Mouse (Mus musculus) mature B cell (primary cell): Measurements from ENCODE around the gene Zkscan5.
"Not testable (repeated sequence)": the region's sequence is repeated elsewhere in the genome, so short reads cannot be mapped to it uniquely, and the experiment has no call there.

Experiments used
- in situ Hi-C: fragments of 300-500 bp; cut with MboI; formaldehyde crosslinking; loops from 2 replicates; pipeline ENCODE4 v1.14.3; 2019

Zkscan5 gene

DNA sequence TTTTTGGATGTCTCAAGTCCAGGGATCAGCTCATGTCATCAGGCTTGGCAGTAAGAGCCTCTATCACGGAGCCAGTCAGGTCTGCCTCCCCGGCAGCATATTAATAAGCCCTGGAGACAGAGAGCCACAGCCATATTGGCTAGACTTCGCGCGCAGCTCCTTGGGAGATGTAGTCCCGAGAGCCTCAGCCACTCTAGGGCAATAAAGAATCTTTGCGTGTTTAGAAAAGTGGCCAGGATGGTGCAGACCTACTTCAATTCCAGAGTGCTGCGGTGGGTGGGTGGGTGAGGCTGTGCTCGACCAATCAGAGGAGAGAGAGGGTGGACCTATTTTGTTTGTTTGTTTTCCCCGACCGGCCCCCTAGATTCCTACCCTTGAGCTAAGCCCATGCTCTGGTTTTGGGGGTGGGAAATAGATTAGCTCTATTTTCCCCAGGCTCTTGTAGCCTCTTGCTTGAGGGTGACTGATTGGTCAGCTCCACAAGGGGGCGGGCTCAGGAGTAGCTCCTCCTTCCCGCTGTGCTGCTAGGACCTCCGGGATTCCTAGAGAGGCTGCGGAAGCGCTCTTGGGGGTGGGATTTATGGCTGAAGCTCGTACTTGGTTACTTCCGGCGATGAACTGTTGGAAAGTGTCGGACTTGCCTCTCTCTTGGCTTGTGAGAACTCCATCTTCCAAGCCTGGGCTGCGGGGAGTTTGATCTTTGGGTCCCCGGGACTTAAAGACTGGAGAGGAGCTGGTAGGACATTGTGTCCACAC lies at the start of gene Zkscan5:
Gene Zkscan5, plus strand, starts transcription at position 627 of the 756 bp plus-strand sequence.
- in situ Hi-C loops: no loop called here

DNA sequence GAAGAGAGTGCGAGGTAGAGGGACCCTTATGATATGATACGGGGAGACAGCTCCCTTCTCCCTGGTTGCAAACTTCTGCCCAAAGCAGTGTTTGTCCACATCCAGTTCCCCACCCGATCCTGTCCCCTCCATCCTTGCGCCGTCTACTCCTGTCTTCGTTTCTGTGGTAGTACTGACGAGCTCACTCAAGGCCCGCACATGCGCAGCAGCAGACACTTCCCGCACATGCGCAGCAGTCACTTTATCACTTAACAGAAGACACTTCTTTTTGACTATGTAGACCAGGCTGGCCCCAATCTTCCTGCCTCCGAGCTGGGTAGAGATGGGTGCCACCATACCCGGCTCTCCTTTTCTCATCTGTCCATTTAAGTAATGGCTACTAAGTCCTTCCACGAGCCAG lies 43.0 kb upstream of the Zkscan5 start:
- in situ Hi-C loops: no loop called here

DNA sequence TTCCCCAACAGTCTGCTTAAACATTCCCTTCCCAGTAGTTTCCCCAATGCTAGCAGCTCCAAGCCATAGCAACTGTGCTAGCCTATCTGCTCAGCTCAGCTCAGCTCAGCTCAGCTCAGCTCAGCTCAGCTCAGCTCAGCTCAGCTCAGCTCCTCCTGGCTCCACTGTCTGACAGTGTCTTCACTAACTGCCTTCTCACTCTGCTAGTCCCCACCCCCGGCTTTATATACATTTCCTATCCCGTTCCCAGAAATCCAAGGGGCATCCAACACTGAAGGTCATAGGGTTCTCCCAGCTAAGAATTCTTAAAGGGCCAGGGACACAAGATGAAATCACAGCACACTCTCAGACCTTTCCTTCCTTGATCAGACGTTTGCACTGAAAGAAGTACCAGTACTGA lies 39.7 kb upstream of the Zkscan5 start:
- in situ Hi-C loops: no loop called here

DNA sequence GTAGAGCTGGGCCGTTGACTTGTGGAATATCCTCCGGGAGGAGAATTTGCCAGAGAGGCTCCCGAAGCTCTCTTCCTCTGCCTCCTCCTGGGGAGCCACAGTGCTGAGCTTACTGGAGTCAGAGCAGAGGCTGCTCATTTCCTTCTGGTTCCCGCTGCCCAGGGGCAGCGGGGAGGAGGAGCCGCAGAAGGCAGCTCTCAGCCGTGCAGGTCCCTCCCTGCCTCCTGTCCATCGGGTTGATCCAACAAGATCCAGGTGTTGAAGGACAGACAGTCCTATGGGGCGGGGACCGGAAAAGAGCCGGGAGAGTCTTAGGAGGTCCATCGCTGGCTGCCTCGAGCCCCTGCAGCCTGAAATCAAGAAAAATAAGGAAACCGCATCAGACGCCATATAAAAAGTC lies 39.2 kb upstream of the Zkscan5 start:
- in situ Hi-C loops: no loop called here

DNA sequence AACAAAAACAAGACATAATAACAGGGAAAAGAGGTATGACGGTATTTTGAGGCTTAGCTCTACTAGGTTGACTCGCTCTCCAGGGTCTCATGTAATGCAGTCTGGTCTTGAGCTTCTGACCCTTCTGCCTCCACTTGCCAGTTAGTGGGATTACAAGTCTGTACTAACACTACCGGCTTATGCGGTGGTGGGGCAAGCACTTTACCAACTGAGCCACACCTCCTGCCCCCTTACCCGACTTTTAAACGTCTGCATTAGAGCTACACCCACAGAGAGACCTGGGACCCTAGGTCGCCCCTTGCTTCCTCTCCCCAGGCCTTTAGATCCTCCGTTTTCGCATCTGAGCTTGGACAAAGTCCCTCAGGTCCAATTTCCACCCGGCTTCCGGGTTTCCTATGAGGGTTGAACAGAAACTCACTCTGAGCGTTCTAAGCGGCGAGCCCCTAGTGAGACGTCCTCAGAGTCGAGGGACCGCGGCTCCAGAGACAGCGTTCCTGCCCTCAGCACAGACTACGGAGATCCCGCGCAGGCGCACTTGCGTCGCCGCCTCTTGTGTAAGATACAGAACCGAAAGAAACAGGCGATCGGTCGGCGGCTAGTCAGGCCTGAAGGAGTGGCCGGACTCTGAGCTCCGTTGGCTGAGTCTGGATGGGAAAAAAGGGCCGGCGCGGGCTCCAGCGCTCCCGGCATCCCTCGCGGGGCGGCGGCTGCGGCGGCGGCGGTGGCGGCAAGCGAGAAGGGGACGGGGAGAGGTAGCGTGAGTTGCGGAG lies 37.6 kb upstream of the Zkscan5 start, which contains the start of the genes Ptcd1 and Cpsf4:
Gene Ptcd1, minus strand, starts transcription at position 573 of the 770 bp plus-strand sequence.
Gene Cpsf4, plus strand, starts transcription at position 678 of the 770 bp plus-strand sequence.
- in situ Hi-C loops: no loop called here

DNA sequence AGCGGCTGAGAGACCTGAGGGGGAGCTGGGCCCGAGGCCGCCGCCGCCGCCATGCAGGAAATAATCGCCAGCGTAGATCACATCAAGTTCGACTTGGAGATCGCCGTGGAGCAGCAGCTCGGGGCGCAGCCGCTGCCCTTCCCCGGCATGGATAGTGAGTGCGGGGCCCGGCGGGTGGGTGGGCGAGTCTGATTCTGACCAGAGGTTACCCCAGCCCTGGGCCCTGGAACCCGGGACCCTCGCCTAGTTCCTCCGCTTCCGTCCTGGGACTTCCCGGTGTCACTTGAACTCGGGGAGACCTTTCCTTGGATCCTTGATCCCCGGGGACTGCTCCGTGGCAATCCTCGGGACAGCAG lies 37.1 kb upstream of the Zkscan5 start:
- in situ Hi-C loops: no loop called here

DNA sequence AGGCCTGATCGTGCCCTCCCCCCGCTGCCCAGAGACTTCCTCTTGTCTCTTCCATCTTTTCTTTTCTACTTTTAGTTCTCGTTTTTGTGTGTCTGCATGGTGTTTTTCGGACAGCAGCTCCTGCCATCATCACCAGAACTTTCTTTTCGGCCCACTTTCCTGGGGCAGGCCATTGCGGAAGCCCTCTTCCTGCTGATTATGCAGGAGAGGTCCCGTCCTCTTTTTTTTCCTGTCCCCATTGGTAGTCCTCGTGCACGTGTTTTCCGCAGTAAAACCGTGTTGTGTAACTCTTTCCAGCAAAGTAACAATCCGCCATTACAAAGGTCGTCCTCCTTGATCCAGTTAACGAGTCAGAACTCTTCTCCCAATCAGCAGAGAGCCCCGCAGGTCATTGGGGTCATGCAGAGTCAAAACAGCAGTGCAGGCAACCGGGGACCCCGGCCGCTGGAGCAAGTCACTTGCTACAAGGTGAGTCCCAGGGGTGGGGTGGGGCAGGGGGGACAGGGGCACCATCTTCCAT lies 25.8 kb upstream of the Zkscan5 start:
- in situ Hi-C loops: no loop called here

DNA sequence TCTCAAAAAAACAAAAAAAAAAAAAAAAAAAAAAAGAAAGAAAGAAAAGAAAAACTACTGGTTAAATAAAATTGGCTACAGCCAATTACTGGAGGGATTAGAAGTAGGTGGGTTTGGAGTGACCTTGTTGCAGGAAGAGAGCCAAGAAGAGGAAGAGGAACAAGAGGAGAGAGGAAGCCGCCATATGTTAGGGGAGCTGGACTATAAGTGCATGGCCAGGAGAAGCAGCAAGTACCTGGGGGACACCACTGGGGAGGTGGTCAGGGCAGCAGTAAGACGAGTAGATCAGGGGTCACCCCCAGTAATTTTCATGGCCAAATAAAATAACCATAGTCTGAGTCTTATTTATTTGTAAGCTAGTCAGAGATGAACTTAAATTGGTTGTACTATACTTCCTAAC lies 19.1 kb upstream of the Zkscan5 start:
- in situ Hi-C loops: no loop called here

DNA sequence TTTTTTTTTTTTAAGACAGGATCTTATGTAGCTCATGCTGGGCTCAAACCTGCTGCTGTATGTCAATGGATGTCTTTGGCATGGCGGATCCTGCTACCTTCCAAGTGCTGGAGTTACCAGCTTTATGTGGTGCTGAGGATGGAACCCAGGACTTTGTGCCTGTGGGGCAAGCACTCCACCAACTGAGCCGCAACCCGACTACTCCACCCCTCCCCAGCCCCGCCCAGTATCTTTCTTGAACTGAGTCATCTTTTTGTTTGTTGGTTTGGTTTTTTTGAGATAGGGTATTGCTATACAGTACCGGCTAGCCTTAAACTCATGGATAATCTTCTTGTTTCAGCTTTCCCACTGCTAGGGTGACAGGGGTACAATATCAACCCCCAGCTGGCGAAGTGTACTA lies 14.9 kb upstream of the Zkscan5 start:
- in situ Hi-C loops: no loop called here

DNA sequence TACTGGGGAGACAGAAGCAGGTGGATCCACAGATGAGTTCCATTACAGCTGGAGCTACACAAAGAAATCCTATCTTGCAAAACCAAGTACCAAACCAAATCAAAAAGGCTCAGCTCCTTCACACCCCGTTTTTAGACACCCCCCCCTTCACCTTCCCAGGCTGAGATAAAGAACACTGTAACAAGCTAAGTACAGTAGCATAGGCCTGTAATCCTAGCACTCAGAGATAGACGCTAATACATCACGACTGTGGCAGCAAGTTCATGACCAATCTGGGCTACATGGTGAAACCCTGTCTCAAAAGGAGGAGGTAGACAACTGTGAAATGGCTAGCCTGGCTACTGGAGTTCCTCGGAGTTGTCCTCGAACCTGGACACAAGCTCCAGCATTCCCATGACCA lies 14.0 kb upstream of the Zkscan5 start:
- in situ Hi-C loops: no loop called here

DNA sequence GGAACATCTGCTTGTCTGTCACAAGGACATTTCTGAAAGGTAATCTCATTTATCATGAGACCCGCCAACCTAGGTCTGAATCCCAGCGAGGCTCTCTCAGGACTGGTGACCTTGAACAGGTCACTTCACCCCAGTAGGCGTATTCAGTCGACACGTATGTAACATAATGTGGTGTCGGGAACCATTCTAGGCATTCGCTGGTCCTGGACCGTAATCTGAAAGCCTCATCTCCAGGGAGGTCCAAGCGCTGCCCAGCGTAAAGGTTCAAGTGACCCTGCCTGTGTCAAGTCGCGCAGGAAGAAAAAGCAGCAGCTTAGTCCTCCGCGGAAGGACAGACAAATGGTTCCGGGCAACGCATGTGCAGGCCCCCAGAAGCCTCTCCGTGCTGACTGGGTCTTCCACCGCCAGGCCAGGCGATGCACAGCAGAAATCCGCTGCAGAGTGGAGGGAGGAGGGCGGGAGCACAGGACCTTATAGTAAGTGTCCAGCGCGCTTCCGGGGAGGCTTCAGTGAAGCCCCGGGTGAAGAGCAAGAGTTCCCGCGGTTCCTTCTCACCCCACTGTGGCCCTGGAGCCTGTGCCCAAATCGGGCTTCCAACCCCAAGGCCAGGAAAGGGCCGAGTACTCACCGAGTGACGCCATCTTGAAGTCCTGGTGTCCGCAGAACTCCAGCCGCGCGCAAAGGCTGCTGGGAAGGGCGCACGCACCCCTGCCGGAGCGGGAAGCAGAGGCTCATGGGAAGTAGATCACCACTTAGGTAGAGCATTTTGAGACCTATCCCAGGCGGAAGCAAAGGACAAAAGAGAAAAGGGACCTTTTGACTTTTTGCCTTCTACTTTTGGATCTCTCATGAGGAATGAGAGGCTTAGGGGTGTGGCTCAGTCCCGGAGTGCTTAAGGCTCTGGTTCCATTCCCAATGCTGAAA lies 13.2 kb upstream of the Zkscan5 start:
- in situ Hi-C loops: no loop called here

DNA sequence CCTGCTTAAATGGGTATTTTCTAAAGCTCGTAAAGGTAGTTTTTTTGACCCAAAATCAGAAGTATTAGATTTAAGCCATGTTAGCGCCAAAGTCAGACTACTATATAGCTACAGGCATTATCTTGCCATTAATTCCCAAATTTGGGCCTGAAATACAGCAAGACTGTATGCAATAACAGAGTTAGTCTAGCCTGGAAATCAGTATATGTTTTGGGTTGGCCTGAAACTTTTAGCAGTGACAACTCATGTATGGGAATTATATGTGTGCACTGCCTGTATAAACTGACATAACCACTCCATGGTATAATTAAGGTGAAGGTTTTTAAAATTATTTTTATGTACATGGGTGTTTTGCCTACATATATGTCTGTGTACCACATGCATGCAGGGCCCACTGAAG lies 12.4 kb upstream of the Zkscan5 start, which contains the start of gene Atp5j2:
Gene Atp5j2, minus strand, starts transcription at position 101 of the 400 bp plus-strand sequence.
- in situ Hi-C loops: no loop called here

DNA sequence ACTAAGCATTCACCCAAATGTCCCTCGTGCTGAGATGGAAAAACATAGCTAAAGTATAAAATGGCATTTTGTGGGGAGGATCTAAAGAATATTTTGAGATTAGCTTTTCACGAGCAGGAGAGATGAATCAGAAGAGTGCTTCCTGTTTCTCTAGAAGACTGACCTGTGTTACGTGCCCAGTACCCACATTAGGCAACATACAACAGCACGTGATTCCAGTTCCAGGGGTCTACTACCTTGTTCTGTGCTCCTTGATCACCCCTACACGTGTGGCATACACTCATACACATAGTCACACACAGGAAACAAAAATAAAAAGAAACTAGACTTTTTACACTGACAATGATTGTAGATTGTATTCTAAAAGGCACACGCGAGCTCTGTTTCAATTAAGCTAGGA lies 4.0 kb upstream of the Zkscan5 start:
- in situ Hi-C loops: no loop called here

DNA sequence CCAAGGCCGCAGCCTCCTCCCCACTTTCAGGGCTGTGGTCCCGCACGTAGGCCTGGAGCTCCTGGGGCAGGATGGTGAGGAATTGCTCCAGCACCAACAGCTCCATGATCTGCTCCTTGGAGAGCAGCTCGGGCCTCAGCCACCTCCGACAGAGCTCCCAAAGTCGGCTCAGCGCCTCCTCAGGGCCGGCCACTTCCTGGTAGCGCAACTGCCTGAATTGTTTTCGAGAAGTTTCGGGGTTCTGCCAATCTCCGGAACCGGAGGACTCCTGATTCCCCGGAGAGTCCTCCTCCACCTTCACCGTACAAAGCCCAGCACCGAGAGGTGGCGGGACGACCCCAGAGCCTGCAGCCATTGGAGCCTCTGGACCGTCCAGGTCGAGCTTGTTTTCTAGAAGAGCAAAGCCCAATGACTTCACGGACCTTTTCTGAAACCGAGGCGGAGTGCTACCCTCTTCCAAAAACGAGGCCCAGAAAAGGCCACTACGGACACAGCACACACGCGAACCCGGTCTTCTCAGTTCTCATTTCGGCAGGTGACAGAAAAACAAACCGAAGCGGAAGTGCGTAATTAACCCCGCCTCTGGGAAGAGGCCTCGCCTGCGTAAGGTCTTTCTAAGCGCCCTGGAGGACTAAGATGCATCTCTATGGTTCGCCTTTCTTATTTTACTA lies 2.9 kb upstream of the Zkscan5 start, which contains the start of gene Zkscan14:
Gene Zkscan14, minus strand, starts transcription at position 548 of the 671 bp plus-strand sequence.
- in situ Hi-C loops: no loop called here

DNA sequence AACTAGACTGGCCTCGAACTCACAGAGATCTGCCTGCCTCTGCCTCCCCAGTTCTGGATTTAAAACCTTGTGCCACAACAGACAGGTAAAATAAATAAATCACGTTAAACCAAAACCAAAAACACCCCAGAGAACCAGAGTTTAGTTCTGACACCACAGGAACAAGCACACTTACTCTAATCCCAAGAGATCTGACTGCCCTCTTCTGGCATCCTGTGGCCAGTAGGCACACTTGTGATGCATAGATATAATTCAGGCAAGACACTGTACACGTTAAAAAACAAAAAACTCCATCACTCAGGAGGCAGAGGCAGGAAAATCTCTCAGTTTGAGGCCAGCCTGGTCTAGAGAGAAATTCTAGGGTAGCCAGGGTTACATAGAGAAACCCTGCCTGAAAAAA lies 1.9 kb upstream of the Zkscan5 start:
- in situ Hi-C loops: no loop called here

DNA sequence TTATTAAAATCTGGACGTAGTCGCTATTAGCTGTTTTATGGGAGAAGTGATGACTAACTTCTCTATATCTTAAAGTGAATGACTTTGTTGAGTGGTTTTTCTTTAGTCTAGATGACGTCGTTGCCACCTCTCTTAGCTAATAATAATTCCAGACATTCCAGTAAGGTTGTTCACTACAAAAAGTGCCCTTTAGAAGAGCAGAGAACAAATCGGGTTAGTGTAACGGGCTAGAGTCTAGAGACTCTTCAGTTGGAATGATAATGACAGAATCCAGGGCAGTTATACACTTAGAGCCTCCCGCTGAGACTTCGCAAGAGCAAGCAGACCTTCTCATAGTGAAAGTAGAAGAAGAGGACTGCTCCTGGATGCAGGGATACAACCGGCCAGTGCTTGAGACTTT lies 679 bp downstream of the Zkscan5 start:
- in situ Hi-C loops: no loop called here

DNA sequence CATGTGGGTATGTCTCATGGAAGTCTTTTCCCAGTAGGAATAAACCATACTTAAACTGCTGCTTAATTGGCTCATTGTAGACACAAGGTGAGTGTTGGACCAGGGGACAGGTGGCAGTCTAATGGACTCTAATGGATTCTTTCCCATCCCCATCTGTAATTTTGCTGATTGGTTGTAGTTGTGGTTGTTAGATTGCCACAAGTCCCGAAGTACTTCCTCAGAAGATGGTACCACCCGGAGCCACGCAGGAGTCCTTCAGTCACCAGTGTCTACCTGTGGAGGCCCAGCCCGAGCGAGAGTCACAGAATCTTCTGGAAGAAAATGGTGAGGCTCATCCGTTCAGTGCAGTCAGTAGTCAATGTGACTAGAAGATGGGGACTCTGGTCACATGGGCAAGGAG lies 3.0 kb downstream of the Zkscan5 start:
- in situ Hi-C loops: no loop called here

DNA sequence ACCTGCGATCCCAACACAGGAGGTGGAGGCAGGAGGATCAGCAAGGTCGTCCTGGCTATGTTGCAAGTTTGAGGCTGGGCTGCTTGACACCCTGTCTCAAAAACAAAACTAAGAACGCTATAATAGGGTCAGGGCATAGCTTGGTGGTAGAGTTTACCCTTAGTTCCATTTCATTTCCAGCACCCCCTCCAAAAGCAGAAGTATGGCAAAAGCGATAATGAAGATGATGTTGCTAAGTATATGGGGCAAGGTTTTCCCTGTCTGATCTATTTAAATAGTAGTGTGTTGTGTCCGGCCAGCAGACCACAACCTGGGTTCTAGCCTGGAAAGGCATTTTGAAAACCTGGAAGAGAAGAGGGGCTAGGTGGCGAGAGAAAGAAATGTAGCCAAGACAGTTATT lies 3.6 kb downstream of the Zkscan5 start:
- in situ Hi-C loops: no loop called here

DNA sequence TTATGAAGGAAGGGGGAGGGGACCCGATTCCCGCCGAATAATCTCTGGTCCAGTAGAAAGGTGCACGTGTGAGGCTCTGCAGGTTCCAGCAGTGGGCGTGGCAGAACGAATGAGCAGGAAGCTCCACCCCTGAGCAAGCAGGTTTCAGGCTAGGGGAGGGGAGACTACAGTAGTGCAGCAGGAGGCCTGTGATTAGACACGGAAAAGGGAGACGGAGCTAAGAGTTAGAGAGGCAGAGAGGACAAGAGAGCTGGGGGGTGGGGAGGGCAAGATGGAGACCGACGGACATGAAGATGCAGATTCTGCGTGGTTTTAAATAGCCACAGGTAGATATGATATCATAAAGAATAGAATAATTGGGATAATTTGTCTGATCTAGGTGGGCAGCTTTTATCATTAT lies 4.0 kb downstream of the Zkscan5 start:
- in situ Hi-C loops: not testable (repeated sequence)

DNA sequence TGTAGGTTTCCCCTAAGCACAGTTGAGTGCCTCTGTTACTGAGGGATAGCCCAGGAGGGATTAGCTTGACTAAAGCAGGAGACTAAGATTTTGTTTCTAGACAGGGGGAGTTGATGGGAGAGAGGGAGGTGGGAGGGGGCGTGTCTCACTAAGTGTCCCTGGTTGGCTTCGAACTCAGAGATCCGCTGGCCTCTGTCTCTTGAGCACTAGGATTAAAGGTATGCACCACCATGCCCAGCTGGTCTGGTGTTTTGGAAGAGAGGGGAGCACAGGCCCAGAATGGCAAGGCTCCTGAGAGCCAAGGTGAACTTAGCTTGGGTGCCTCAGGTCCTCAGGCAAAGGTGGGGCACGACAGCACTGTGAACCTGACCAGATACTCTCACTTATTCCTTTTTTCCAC lies 7.0 kb downstream of the Zkscan5 start:
- in situ Hi-C loops: no loop called here

DNA sequence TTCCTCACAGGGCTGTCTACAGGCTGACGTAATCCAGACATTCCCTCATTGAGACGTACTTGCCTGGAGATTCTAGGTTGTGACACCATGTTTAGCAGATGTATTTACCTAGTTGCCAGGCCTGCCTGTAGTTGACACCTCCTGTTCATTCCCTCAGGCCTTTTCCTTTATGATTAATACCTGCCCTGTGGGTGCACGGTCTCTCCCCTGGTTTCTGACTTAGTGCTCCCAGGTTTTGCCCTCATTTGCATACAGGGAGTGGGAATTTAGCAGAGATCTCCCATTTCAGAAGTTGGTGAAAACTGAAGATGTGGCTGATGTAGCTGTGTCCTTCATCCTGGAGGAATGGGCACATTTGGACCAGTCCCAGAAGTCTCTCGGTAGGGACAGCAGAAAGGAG lies 7.9 kb downstream of the Zkscan5 start:
- in situ Hi-C loops: no loop called here
